Mouse (Mus musculus): ENCODE measurements around the gene Itfg1.

DNA sequence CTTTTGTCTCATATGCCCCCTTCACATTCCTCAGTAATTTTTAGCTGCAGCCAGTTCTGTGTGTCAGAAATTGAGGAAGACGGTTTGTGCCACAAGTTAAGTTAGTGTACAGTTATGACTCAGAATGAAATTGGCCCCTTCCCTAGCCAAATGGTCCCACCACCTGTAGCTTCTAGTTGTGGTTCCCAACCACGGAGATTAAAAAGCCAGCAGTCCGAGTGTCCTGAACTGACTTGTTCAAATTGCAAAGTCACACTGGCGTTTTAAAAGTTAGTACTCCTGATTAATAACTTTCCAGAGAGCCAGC lies 721 bp upstream of the Itfg1 start:
- no peak for TF ChIP-seq CTCF (IDR thresholded peaks at IDR 0.05)
- TF ChIP-seq EP300 (IDR thresholded peaks at IDR 0.05), result no peak

All from lung, postnatal 0 days (tissue).